Mouse (Mus musculus): ENCODE measurements around the gene Incenp. TPM values are rescaled to one million over a fixed set of nuclear protein-coding genes. Genes with fewer than 3 reads are reported as not detected.

Gene Incenp
- total and polyA plus RNA-seq, 3 experiments = 91.0 to 216 TPM; not detected in 1

DNA sequence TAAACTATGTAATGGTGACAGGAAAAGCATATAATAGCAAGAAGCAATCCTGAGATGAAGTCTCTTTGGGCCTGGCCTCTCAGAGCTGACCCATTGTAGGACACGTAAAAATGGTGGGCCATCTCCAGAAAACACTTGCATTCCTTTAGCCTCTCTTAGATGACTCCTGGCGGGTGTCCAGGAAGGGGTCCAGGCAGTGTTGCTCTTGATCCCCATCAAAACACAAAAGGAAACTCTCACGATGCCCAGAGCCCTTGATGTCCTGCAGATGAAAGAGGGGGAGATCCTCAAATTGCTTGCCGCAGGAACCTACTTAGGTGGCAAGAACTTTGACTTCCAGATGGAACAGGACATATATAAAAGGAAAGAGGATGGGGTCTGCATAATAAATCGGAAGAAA lies 38.1 kb upstream of the Incenp start:
- Histone ChIP-seq H3K9ac (ENCODE audit: control insufficient read depth, low read depth, low read length, poor library complexity, severe bottlenecking) (peak overlapping the region; percentile 36; the same call in 1 of the 2 replicates), H3K36me3 (ENCODE audit: control insufficient read depth in 1 of 2, insufficient read depth in 2 of 2, low read length in 2 of 2) (peaks cover 0 to 14% of the 10 kb centered on the region in 2 experiments; a peak in 2 of 4 replicates), H3K27ac (ENCODE audit: control insufficient read depth, low read depth, low read length) (no peak overlapping the region), H3K9me3 (replicated peaks; ENCODE audit: insufficient read depth, low read length) (no peaks in the 10 kb centered on the region), H3K4me1 (ENCODE audit: control insufficient read depth in 1 of 2, insufficient read depth in 2 of 2, low read length in 2 of 2) (peaks cover 10 to 27% of the 10 kb centered on the region in 2 experiments), H3K4me3 (ENCODE audit: control insufficient read depth in 1 of 2, insufficient read depth in 1 of 2, low read depth in 2 of 2, low read length in 2 of 2) (no peak overlapping the region), H3K27me3 (ENCODE audit: control insufficient read depth in 1 of 2, insufficient read depth in 2 of 2, low read length in 2 of 2) (no peaks in the 10 kb centered on the region), H3K79me2 (ENCODE audit: control insufficient read depth, insufficient read depth, low read length, poor library complexity) (no peaks in the 10 kb centered on the region)
- no peak for TF ChIP-seq ZNF384 (IDR thresholded peaks at IDR 0.05; ENCODE audit: low read depth, low read length)
- TF ChIP-seq USF1 (IDR thresholded peaks at IDR 0.05; ENCODE audit: low read depth, low read length) = no peak
- no peak for TF ChIP-seq SIN3A (IDR thresholded peaks at IDR 0.05; ENCODE audit: low read length)
- TF ChIP-seq MYB (IDR thresholded peaks at IDR 0.05; ENCODE audit: low read depth, low read length) = no peak
- no peak for TF ChIP-seq NELFE (IDR thresholded peaks at IDR 0.05; ENCODE audit: low read depth, low read length)
- no peak for TF ChIP-seq POLR2AphosphoS2 (IDR thresholded peaks at IDR 0.05; ENCODE audit: low read length)
- no peak for TF ChIP-seq TAL1 (IDR thresholded peaks at IDR 0.05; ENCODE audit: low read length)
- no peak for TF ChIP-seq ZMIZ1 (IDR thresholded peaks at IDR 0.05; ENCODE audit: low read depth, low read length)
- no peak for TF ChIP-seq E2F4 (IDR thresholded peaks at IDR 0.05; ENCODE audit: borderline replicate concordance, low read depth, low read length)
- no peak for TF ChIP-seq RAD21 (IDR thresholded peaks at IDR 0.05; ENCODE audit: low read depth, low read length)
- no peak for TF ChIP-seq SMC3 (IDR thresholded peaks at IDR 0.05; ENCODE audit: low read depth, low read length)
- no peak for TF ChIP-seq POLR2A (IDR thresholded peaks at IDR 0.05; ENCODE audit: control insufficient read depth in 1 of 2, insufficient read depth in 1 of 2, low read depth in 1 of 2, low read length in 2 of 2, poor library complexity in 1 of 2)
- no peak for TF ChIP-seq HCFC1 (IDR thresholded peaks at IDR 0.05; ENCODE audit: low read depth, low read length)
- no peak for TF ChIP-seq JUND (IDR thresholded peaks at IDR 0.05; ENCODE audit: low read depth, low read length)
- TF ChIP-seq TBP (IDR thresholded peaks at IDR 0.05; ENCODE audit: low read depth, low read length) = no peak
- no peak for TF ChIP-seq GABPA (IDR thresholded peaks at IDR 0.05; ENCODE audit: low read depth, low read length)
- TF ChIP-seq CHD1 (IDR thresholded peaks at IDR 0.05; ENCODE audit: low read depth, low read length) = no peak
- TF ChIP-seq ELF1 (IDR thresholded peaks at IDR 0.05; ENCODE audit: low read depth, low read length) = no peak
- no peak for TF ChIP-seq KAT2A (conservative IDR thresholded peaks at IDR 0.05; ENCODE audit: low read depth, low read length)
- no peak for DNase-seq (ENCODE audit: low read depth, low spot score)

DNA sequence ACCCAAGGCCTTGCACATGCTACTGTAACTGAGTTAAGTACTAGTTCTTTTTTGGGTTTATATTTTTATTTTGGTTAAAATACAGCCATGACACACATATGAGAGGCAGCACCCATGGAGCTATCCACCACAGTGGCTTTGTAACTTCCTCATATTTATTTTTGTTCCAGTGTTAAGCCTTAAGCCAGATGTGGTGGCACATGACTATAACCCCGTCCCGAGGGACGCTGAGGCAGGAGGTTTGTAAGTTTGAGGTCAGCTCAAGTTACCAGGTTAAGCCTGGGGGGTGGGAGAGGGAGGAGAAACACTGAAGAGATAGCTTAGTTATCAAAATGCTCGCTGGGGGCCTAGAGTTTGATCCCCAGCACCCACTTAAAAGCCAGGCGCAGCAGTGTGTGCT lies 37.2 kb upstream of the Incenp start:
- Histone ChIP-seq H3K36me3 (ENCODE audit: control insufficient read depth in 1 of 2, insufficient read depth in 2 of 2, low read length in 2 of 2) (peaks cover 0 to 14% of the 10 kb centered on the region in 2 experiments; a peak in 2 of 4 replicates), H3K79me2 (ENCODE audit: control insufficient read depth, insufficient read depth, low read length, poor library complexity) (no peaks in the 10 kb centered on the region), H3K4me3 (ENCODE audit: control insufficient read depth in 1 of 2, insufficient read depth in 1 of 2, low read depth in 2 of 2, low read length in 2 of 2) (no peak overlapping the region), H3K27ac (ENCODE audit: control insufficient read depth, low read depth, low read length) (no peak overlapping the region), H3K27me3 (ENCODE audit: control insufficient read depth in 1 of 2, insufficient read depth in 2 of 2, low read length in 2 of 2) (no peaks in the 10 kb centered on the region), H3K4me1 (ENCODE audit: control insufficient read depth in 1 of 2, insufficient read depth in 2 of 2, low read length in 2 of 2) (peaks cover 10 to 23% of the 10 kb centered on the region in 2 experiments), H3K9ac (ENCODE audit: control insufficient read depth, low read depth, low read length, poor library complexity, severe bottlenecking) (peak overlapping the region; percentile 29; the same call in 1 of the 2 replicates), H3K9me3 (replicated peaks; ENCODE audit: insufficient read depth, low read length) (no peaks in the 10 kb centered on the region)
- TF ChIP-seq USF1 (IDR thresholded peaks at IDR 0.05; ENCODE audit: low read depth, low read length) (peak; percentile 59; the same call in 1 of the 2 replicates), BHLHE40 (IDR thresholded peaks at IDR 0.05; ENCODE audit: borderline replicate concordance, low read depth, low read length) (peak; percentile 71; the same call in 1 of the 2 replicates), MAZ (IDR thresholded peaks at IDR 0.05; ENCODE audit: low read depth, low read length) (no peak), EP300 (IDR thresholded peaks at IDR 0.05; ENCODE audit: low read depth in 1 of 2, low read length in 2 of 2) (no peak; a peak in 1 of 4 replicates), MXI1 (IDR thresholded peaks at IDR 0.05; ENCODE audit: low read depth, low read length) (peak; percentile 55), TCF12 (IDR thresholded peaks at IDR 0.05; ENCODE audit: low read depth, low read length) (no peak), ZMIZ1 (IDR thresholded peaks at IDR 0.05; ENCODE audit: low read depth, low read length) (no peak), SIN3A (IDR thresholded peaks at IDR 0.05; ENCODE audit: low read length) (0 out of 2 replicates have a peak, but pooled peaks have one; percentile 23), MAFK (IDR thresholded peaks at IDR 0.05; ENCODE audit: borderline replicate concordance, low read depth, low read length) (no peak), RCOR1 (IDR thresholded peaks at IDR 0.05; ENCODE audit: low read depth, low read length) (no peak)
- peak; percentile 65 for DNase-seq (ENCODE audit: low read depth, low spot score)
